Mouse (Mus musculus): ENCODE results near the gene Nop58.

GRCm38 (mm10) chr1:59668871-59669270, 15.9 kb upstream of the Nop58 start:
- no peak for TF ChIP-seq CTCF (conservative IDR thresholded peaks at IDR 0.05; ENCODE audit: low read length)
- TF ChIP-seq NANOG (IDR thresholded peaks at IDR 0.05; ENCODE audit: borderline replicate concordance, low read length) = no peak
